Mouse (Mus musculus) heart, adult 2 months (tissue): Measurements from ENCODE around the gene Gm45021. TPM values are rescaled to one million over a fixed set of nuclear protein-coding genes. Genes with fewer than 3 reads are reported as not detected.

Experiments
- DNase-seq, 2 experiments: peaks; one replicate each; pipeline ENCODE4 v3.0.0; 2021
- H3K27ac ChIP-seq: fragments of 200-600 bp; 2 replicates; pipeline ENCODE4 v1.8.1; 2022
- H3K27me3 ChIP-seq: fragments of 200-500 bp; 2 replicates; pipeline ENCODE4 v1.6.1; 2012; ENCODE audit warnings: mild to moderate bottlenecking, low read length, inconsistent platforms, mixed read lengths; ENCODE audit not compliant: control insufficient read depth, insufficient read depth
- H3K36me3 ChIP-seq: fragments of 200-500 bp; 2 replicates; pipeline ENCODE4 v1.6.1; 2012; ENCODE audit warnings: low read length, inconsistent platforms; ENCODE audit not compliant: control insufficient read depth, insufficient read depth
- H3K4me1 ChIP-seq: fragments of 200-500 bp; 2 replicates; pipeline ENCODE4 v1.6.1; 2011; ENCODE audit warnings: low read length; ENCODE audit not compliant: control insufficient read depth, insufficient read depth
- H3K4me3 ChIP-seq: fragments of 200-600 bp; 2 replicates; pipeline ENCODE4 v1.8.1; 2022
- H3K79me2 ChIP-seq: fragments of 200-500 bp; replicated peaks from 2 replicates; pipeline ENCODE4 v1.6.1; 2012; ENCODE audit warnings: mild to moderate bottlenecking, inconsistent platforms, low read length, moderate library complexity, mixed read lengths; ENCODE audit not compliant: control insufficient read depth, insufficient read depth
- H3K9ac ChIP-seq: fragments of 200-500 bp; 2 replicates; pipeline ENCODE4 v1.6.1; 2012; ENCODE audit warnings: low read depth, mild to moderate bottlenecking, control low read depth, inconsistent platforms, low read length, mixed read lengths
- CTCF ChIP-seq: fragments of 200-600 bp; IDR thresholded peaks from 2 replicates; pipeline ENCODE4 v1.8.1; 2022; ENCODE audit warnings: antibody characterized with exemption, mild to moderate bottlenecking, moderate library complexity
- EP300 ChIP-seq: fragments of 200-500 bp; IDR thresholded peaks from 2 replicates; pipeline ENCODE4 v1.6.1; 2011; ENCODE audit warnings: low read depth, low read length, control low read depth; ENCODE audit not compliant: insufficient read depth
- POLR2A ChIP-seq: fragments of 200-500 bp; IDR thresholded peaks from 2 replicates; pipeline ENCODE4 v1.6.1; 2011; ENCODE audit warnings: mild to moderate bottlenecking, low read depth, low read length, control low read depth; ENCODE audit not compliant: insufficient read depth
- WGBS: fragments of 180-500 bp; shearing (Covaris S2); methylation state at CpG from one replicate; pipeline ENCODE4 v1.1.7; 2018; 5-methylcytosine and 5-hydroxymethylcytosine counted together
- intact Hi-C: fragments of 180-260 bp; cut with DNase I; formaldehyde crosslinking; loops from one replicate; pipeline ENCODE4 v1.15.1; 2025
- polyA plus RNA-seq: library from polyadenylated mRNA; depleted of rRNA; stranded (reverse); fragments of >200 nt; gene quantifications from 2 replicates; pipeline ENCODE4 v1.2.3, GENCODE M21; 2012
- total RNA-seq, 2 experiments: library from RNA; stranded (reverse); gene quantifications; 2 replicates each; pipeline ENCODE4 v1.2.3; 2021

Gene Gm45021
- total and polyA plus RNA-seq, 3 experiments = not detected

GRCm38 (mm10) chr6:48600594-48600993 lies 11.2 kb downstream of the Gm45021 start:
- Histone ChIP-seq H3K9ac (no peak overlapping the region), H3K27ac (no peak overlapping the region), H3K36me3 (no peaks in the 10 kb centered on the region), H3K27me3 (no peaks in the 10 kb centered on the region), H3K4me3 (no peak overlapping the region), H3K79me2 (peaks cover 4% of the 10 kb centered on the region; the same call in 1 of the 2 replicates), H3K4me1 (peaks cover 1% of the 10 kb centered on the region; the same call in 1 of the 2 replicates)
- TF ChIP-seq CTCF = no peak
- DNase-seq = no peak
- WGBS = 91% methylated on average over 1 of the region's 1 CpGs
- intact Hi-C loops = no loop called here

- Histone ChIP-seq H3K27me3 (no peaks in the 10 kb centered on the region), H3K4me3 (peak within 1 kb of the TSS; percentile 88), H3K36me3 (no peaks in the 10 kb centered on the region), H3K9ac (peak within 1 kb of the TSS; percentile 89), H3K79me2 (peaks cover 4% of the 10 kb centered on the region; the same call in 1 of the 2 replicates), H3K4me1 (peaks cover 1% of the 10 kb centered on the region; the same call in 1 of the 2 replicates), H3K27ac (peak within 1 kb of the TSS; percentile 98)
- intact Hi-C loops = no loop called here
- DNase-seq = peak; percentile 97 to 98
- WGBS = 5% methylated on average over 42 of the region's 42 CpGs
- peak; percentile 84 for TF ChIP-seq POLR2A
- TF ChIP-seq CTCF = 0 out of 2 replicates have a peak, but pooled peaks have one; percentile 18
- TF ChIP-seq EP300 = 0 out of 2 replicates have a peak, but pooled peaks have one; percentile 44
These were observed 12.1 kb downstream of the Gm45021 start, which contains the start of gene Zfp775 for GRCm38 (mm10) chr6:48601271-48602079. Gene Zfp775, plus strand, starts transcription at chr6:48602063.

- Histone ChIP-seq H3K36me3 (no peaks in the 10 kb centered on the region), H3K4me3 (peak overlapping the region; percentile 88), H3K9ac (peak overlapping the region; percentile 89), H3K27me3 (no peaks in the 10 kb centered on the region), H3K4me1 (peaks cover 1% of the 10 kb centered on the region; the same call in 1 of the 2 replicates), H3K27ac (peak overlapping the region; percentile 98), H3K79me2 (0 out of 2 replicates have a peak, but pooled peaks cover 2% of the 10 kb centered on the region)
- TF ChIP-seq EP300 = no peak
- no peak for TF ChIP-seq POLR2A
- TF ChIP-seq CTCF = no peak
- under 1% methylated on average over 28 of the region's 28 CpGs for WGBS
- DNase-seq = no peak
- intact Hi-C loops = no loop called here
These were observed 12.8 kb downstream of the Gm45021 start for GRCm38 (mm10) chr6:48602080-48602741.

GRCm38 (mm10) chr6:48608124-48608523 lies 18.7 kb downstream of the Gm45021 start:
- 92% methylated on average over 2 of the region's 2 CpGs for WGBS
- intact Hi-C loops = no loop called here
- no peak overlapping the region for H3K9ac ChIP-seq
- H3K4me1 ChIP-seq = no peaks in the 10 kb centered on the region; the same call in 1 of the 2 replicates
- no peak for TF ChIP-seq POLR2A
- no peak for TF ChIP-seq EP300
- TF ChIP-seq CTCF = no peak
- H3K36me3 ChIP-seq = no peaks in the 10 kb centered on the region
- DNase-seq = no peak
- no peaks in the 10 kb centered on the region for H3K79me2 ChIP-seq
- H3K27ac ChIP-seq = no peak overlapping the region
- no peak overlapping the region for H3K4me3 ChIP-seq
- no peaks in the 10 kb centered on the region for H3K27me3 ChIP-seq

GRCm38 (mm10) chr6:48609512-48609911 lies 20.1 kb downstream of the Gm45021 start:
- intact Hi-C loops = no loop called here
- H3K9ac ChIP-seq = no peak overlapping the region
- whole genome bisulfite sequencing = 65% methylated on average over 7 of the region's 7 CpGs

More at GRCm38 (mm10) chr6:48609512-48609911, 20.1 kb downstream of the Gm45021 start:
- no peaks in the 10 kb centered on the region for H3K27me3 ChIP-seq
- no peak overlapping the region for H3K27ac ChIP-seq
- no peak for DNase-seq
- TF ChIP-seq EP300 (no peak), CTCF (no peak), POLR2A (no peak)
- no peaks in the 10 kb centered on the region; the same call in 1 of the 2 replicates for H3K4me1 ChIP-seq
- H3K4me3 ChIP-seq = no peak overlapping the region
- H3K79me2 ChIP-seq = no peaks in the 10 kb centered on the region
- H3K36me3 ChIP-seq = no peaks in the 10 kb centered on the region
